In the genomic region with DNA sequence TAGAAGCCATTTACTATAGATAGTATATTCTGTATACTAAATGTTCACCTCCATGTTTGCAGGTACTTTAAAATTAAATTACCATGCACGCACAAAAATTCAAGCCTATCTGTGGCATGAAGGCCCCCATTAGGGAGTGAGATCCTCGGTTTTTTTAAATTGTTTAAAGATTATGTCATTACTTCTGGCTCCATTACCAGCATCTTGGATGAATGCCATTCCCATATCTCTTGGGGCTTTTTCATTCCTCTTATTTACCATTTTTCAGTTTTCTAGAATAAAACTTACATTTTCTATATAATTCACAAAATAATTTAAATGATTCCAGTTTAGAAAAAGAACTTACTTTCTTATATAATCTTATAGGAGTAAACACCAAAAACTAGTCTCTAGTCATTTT, we compare ENCODE assay signal across 15 mouse cellular contexts.
"Had no signal": no experiment of that assay in that cellular context is flagged by ENCODE, and none has a peak within 500 bp of the region (broad histone marks: within the 10 kb centered on the region; RNA-seq: fewer than 3 reads in every experiment).

No protein-coding gene starts in this region.

- H3K27me3 ChIP-seq: liver, embryonic 15.5 days; midbrain, embryonic 13.5 days; midbrain, embryonic 15.5 days; neural tube, embryonic 12.5 days; stomach, embryonic 15.5 days had no signal

- DNase-seq: liver, postnatal 0 days; lung, adult 2 months; right cerebral cortex, postnatal 14 days; thymus, adult 2 months; thymus, postnatal 25 days; thymus, postnatal 4 days had no signal

- H3K4me3 ChIP-seq: liver, embryonic 15.5 days; megakaryocyte, embryonic 14.5 days; midbrain, embryonic 13.5 days; midbrain, embryonic 15.5 days; neural tube, embryonic 12.5 days; stomach, embryonic 15.5 days had no signal

- H3K4me2 ChIP-seq: liver, embryonic 15.5 days; midbrain, embryonic 11.5 days; midbrain, embryonic 13.5 days; midbrain, embryonic 15.5 days; neural tube, embryonic 12.5 days; stomach, embryonic 15.5 days had no signal

- ATAC-seq: liver, postnatal 0 days; midbrain, embryonic 13.5 days; midbrain, embryonic 15.5 days had no signal

- H3K4me1 ChIP-seq: liver, embryonic 15.5 days; midbrain, embryonic 15.5 days; neural tube, embryonic 12.5 days; stomach, embryonic 15.5 days had no signal

- H3K27ac ChIP-seq: liver, embryonic 15.5 days; macrophage; midbrain, embryonic 13.5 days; midbrain, embryonic 15.5 days; neural tube, embryonic 12.5 days; stomach, embryonic 15.5 days; stomach, postnatal 0 days had no signal

- H3K9ac ChIP-seq: liver, embryonic 15.5 days; liver, postnatal 0 days; midbrain, embryonic 13.5 days; midbrain, embryonic 15.5 days; neural tube, embryonic 12.5 days; stomach, embryonic 15.5 days had no signal

- H3K36me3 ChIP-seq: liver, embryonic 15.5 days; midbrain, embryonic 15.5 days; neural tube, embryonic 12.5 days; stomach, embryonic 15.5 days had no signal

- H3K9me3 ChIP-seq: liver, embryonic 15.5 days; megakaryocyte, embryonic 14.5 days; midbrain, embryonic 13.5 days; midbrain, embryonic 15.5 days; neural tube, embryonic 12.5 days; stomach, embryonic 15.5 days had no signal
